Mouse (Mus musculus): ENCODE results near the gene Furin.
A peak's percentile ranks its signal among the peaks of the same experiment; 100 is the strongest.

Furin gene

GRCm38 (mm10) chr7:80405188-80405695, at the start of gene Furin:
Gene Furin (minus strand): TSS chr7:80405436.
- DNase-seq = no peak

- DNase-seq = no peak
Observed at GRCm38 (mm10) chr7:80454786-80455185, 49.5 kb upstream of the Furin start.

GRCm38 (mm10) chr7:80453997-80454396, 48.8 kb upstream of the Furin start:
- DNase-seq = no peak

DNA sequence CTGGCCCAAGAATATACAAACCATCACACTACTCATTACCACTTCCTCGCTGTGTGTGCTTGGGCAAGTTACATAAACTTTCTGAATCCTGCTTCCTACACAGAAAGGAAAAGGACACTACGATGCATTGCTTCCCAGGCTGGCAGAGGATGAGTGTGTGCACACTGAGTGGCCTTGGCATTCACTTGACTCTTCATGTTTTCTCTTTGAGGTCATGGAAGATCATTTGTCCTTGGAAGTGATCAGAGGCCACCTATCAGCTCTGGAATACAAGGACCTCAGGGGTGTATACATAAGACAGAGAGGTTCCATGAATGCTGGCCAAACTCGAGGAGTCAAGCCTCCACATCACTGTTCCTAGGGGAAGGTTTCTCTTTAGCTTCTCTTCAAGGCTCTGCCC, 47.9 kb upstream of the Furin start:
- DNase-seq = no peak

DNA sequence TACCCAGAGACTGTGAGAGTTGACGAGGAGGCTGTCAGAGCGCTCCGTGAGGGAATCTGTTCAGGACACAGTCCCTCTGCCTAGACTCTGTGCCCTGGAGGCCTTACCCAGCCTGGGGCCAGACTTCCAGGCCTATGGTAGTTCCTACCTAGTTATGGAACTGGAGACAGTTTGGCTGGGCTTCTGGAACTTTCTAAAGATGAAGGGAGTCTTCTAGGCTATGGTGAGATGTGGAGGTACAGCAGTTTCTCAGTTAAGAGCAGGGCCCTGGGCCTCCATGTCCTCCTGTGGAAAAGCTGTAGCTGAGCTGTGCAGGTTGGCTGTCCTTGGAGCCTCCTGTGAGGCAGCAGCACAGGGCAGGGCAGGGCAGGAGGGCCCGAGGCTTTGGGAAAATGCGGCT, 47.0 kb upstream of the Furin start:
- no peak for DNase-seq

- no peak for DNase-seq
Observed at GRCm38 (mm10) chr7:80451550-80452232, 46.5 kb upstream of the Furin start.

- no peak for DNase-seq
Observed at GRCm38 (mm10) chr7:80450354-80450753, 45.1 kb upstream of the Furin start.

DNA sequence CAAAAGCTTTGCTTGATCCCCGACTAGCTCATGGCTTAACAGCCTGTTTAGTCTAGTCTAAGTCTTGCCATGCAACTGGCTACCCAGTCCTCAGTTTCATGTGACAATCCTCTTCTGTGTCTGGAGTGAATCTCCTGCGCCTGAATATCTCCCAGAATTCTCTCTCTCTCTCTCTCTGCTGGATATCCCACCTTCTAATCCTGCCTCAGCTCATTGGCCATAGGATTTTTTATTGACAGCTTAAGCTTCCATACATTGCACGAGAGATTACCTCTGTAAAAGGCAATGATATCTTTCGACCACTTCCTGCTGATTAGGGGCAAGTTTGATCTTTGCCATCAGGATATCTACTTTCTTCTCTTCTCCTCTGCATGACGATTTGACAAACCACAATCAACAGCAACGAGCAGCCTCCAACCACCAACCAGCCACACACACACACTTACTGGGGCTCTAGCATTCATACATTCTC, 44.4 kb upstream of the Furin start:
- peak; percentile 11 for DNase-seq

DNA sequence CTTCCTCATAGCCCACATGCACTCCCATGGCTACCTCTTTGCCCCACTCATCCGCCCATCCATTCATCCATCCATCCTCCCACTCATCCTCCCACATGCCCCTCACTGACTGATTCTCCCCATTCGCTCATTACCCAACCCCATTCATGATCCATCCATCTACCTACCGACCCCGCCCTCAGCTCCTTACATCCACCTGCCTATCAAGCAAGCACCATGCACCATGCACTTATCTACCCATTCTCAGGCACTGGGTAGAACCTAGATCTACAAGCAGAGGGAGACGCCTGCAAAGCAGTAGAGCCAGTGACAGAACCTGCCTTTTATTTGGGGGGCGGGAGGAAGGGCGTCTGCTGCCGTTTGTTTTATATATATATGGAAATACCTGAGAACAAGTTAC, 42.1 kb upstream of the Furin start:
- no peak for DNase-seq

DNA sequence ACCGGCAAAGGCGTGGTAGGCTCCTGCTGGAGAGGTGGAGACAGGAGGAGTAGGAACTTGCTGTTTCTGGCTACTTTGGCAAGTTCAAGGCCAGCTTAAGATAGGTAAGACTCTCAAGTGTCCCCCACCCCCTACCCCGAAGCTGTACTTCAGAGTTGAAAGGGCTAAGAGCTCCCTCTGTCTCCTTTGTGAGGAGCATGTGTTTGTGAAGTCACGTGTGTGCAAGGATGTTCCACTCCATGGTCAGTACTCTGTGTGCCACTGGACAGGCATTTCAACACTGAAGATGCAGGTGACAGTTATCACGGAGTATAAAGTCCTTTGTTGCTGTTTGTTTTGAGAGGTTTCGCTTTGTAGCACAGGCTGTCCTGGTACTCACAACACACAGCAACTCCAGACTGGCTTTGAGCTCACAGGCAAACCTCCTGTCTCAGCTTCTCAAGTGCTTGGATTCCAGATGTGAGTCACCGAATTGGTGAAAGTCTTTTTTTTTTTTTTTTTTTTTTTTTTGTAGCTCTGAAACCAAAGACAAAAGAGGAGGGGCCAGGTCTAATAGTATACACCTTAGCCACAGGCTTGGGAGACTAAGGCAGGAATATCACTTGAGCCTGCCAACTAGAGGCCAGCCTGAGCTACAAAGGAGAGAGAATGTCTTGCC, 41.1 kb upstream of the Furin start:
- DNase-seq = peak; percentile 21

DNA sequence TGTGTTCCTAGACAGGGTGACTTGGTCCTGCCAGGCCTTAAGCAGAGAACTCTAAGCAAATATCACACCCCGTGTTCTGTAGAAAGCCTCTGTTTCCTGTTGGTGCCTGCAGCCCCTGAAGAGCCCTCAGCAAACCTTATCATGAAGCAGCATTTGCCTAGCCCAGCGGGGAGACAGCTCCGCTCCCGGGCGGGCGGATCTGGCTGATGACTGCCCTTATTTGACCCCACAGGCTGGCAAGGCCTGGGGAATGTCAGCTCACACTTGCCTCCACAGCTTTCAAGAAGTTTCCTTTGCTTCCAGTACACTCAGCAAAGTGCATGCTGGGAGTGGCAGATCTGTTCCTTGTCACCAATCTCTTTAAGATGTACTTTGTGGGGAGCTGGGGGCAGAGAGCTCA, 40.3 kb upstream of the Furin start:
- DNase-seq = peak; percentile 53

GRCm38 (mm10) chr7:80444401-80445249, 39.4 kb upstream of the Furin start:
- DNase-seq = peak; percentile 32

GRCm38 (mm10) chr7:80443124-80443523, 37.9 kb upstream of the Furin start:
- no peak for DNase-seq

- no peak for DNase-seq
Observed at GRCm38 (mm10) chr7:80441986-80442904, 37.0 kb upstream of the Furin start.

DNA sequence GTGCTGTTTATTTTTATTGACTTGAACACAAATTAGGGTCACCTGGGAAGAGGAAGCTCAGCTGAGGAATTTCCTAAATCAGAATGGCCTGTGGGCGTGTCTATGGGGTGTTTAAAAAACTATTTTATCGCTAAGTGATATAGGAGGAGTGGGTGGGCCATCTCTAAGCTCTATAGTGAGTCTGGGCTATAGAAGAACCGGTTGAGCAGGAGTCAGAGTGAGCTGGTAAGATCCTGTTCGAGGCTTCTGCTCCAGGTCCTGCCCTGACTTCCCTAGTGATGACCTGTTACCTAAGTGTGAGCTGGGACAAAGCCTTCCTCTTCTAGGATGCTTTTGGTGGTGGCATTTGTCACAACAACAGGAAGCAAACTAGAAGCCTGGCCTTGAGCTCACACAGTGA, 35.4 kb upstream of the Furin start:
- no peak for DNase-seq

DNA sequence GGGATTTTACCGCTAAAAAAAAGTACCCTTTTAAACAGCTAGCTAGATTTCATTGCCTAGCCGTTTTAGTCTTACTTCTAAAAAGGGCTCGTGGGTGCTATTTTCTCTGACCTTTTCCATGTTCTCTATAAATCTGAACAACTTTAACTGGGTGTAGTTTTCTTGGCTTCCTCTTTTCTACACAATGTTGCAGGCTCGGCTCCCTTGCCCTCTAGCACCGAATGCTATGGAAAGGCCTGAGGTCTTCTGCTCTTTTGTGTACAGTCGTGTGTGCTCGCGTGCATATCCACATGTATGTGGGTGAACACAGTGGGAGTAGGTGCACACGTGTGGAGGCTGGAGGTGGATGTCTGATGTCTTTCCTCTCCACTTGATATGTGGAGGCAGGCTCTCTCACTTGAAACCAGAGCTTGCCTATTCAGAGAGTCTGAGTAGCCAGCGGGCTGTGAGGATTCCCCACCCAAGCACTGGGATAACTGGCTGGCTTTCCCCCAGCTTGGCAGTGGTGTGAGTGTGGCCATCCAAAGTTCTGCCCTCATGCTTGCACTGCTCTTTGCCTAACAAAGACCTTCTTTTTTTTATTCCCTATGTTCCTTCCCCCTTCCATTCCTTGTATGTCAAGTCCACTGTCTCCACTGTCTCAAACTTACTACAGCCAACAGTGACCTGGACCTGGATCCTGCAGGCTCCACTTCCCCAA, 34.7 kb upstream of the Furin start:
- no peak for DNase-seq

GRCm38 (mm10) chr7:80439032-80439760, 34.0 kb upstream of the Furin start:
- DNase-seq = no peak

- DNase-seq = no peak
Observed at GRCm38 (mm10) chr7:80436571-80436970, 31.3 kb upstream of the Furin start.

DNA sequence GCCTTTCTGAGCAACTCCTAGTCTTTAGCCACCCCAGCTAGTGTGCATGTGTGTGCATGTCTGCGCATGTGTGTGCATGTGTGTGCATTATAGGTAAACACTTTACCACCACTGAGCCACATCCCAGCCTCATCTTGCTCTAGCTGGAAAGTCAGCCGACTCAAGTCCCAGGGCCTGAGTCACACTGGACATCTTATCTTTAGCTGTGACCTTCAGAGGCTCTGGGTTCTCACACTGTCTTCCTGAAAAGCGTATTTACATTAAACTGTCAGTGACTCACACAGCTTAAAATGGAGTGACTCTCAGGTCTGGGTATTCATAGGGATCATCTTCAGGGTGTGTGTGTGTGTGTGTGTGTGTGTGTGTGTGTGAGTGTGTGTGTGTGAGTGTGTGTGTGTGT, 30.4 kb upstream of the Furin start:
- DNase-seq = no peak

DNA sequence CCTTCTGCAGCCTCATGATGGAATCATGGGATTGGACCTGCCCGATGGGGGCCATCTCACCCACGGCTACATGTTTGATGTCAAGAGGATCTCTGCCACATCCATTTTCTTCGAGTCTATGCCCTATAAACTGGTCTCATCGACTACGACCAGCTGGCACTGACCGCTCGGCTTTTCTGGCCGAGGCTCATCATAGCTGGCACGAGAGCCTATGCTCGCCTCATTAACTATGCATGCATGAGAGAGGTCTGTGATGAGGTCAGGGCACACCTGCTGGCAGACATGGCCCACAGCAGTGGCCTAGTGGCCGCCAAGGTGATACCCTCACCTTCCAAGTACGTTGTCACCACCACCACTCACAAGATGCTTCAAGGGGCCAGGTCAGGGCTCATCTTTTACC, 24.4 kb upstream of the Furin start:
- DNase-seq = no peak

GRCm38 (mm10) chr7:80427730-80428129, 22.5 kb upstream of the Furin start:
- no peak for DNase-seq

Data from thymus, postnatal 14 days (tissue).